Mouse (Mus musculus): Measurements from ENCODE around the gene Hadhb. TPM values are rescaled to one million over a fixed set of nuclear protein-coding genes. Genes with fewer than 3 reads are reported as not detected.

The Hadhb gene
- total RNA-seq (2021), result 10 to 100 TPM; 42.2 to 44.9 TPM

DNA sequence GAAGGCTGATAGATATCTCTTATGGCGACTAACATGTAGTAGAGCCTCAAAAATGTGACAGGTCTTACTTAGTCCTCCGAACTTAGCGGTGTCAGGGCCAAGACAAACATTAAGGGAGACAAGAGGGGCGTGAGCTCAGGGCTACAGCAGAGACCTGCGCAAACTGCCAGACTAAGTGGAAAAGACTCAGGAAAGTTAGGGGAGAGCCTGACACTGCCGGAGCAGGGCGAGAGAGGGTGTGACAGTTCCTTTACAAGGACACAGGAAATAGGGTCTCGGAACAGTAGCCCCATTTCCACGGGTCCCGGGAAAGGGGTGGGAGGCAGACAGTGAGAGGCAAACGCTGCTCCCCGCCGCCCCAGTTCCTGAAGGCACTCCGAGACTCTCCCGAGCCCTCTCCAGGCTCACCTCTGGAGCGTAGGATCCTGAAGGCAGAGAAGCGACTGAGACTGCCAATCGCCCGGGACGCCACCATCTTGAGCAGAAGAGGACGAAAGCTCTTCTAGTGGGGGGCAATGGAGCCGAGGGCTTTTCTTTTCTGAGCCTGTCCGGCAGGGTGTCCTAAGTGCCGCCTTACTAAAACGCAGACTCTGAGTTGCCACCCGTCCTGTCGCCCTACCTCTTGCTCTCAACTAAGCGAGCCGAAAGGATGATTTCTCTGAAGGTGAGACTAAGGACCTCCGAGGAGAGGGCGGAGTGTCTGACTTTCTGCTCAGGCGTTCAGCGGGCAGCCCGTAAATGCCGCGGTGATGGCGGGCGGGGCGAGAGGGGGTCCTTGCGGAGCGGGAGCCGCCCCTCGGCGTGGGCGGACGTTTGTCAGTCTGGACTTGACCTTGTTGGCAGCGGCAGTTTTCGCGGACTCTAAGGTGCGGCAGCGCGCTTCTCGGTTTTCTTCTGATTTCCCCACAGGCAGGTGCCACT lies at the start of gene Hadhb, which contains the start of gene Hadha:
Gene Hadhb, plus strand, starts transcription at position 775 of the 921 bp plus-strand sequence.
Gene Hadha, minus strand, starts transcription at position 689 of the 921 bp plus-strand sequence.
- peak; percentile 92 for DNase-seq
- intact Hi-C loops (cut with DNase I), result no loop called here

DNA sequence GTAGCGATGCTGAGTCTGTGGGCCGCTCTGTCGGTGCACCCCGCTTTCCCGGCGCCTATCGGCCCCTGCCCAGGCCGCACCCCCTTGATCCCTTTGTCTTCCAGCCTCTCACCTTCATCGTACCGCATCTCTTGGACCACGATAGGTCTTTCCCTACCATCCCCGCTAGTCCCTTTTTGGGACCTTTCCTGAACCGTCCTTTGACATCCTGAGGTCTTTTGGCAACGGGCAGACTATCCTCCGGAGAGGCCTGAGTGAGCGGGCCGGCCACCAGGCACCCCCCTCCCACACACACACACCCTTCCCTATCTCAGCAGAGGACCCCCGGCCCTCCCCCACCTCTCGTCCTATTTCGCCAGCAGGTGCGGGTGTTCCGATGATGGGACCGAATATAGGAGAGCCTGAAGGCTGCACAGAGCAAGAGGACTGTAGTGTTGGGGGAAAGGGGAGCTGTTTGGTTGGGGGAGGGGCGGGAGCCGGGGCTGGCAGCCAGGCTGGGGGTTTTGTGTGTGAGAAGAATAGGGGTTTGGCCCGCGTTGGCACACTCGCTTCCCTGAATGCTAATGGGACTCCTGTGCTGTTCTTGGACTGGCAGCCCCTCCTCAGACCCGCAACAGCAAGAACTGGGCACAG lies 49.3 kb upstream of the Hadhb start, which contains the start of gene 3110082J24Rik:
Gene 3110082J24Rik, minus strand, starts transcription at position 419 of the 633 bp plus-strand sequence.
- DNase-seq, result peak; percentile 78
- intact Hi-C loops (cut with DNase I), result loop anchor here (10.0 kb wide), 1 partner anchor 281 kb away; no protein-coding TSS in a partner anchor

DNA sequence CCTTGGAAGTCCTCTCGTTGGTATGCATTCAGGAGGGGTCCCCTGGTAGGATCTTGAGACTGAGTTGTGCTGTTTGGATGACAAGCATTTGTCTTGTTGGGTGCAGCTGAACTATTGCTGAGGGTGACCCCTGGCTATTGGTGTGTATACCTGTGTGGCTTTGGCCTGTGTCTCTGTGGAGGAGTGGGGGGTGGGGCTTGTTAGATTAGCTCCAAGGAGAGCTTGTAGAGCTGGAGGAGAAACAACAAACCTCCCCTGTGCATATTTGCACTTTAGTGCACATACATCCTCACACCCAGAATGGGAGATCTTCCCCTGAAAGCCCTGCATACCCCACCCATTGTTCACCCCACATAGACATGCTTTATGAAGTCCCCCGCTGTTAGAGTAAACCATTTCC lies 48.3 kb upstream of the Hadhb start:
- intact Hi-C loops (cut with DNase I), result loop anchor here (10.0 kb wide), 1 partner anchor 282 kb away; no protein-coding TSS in a partner anchor
- no peak for DNase-seq

DNA sequence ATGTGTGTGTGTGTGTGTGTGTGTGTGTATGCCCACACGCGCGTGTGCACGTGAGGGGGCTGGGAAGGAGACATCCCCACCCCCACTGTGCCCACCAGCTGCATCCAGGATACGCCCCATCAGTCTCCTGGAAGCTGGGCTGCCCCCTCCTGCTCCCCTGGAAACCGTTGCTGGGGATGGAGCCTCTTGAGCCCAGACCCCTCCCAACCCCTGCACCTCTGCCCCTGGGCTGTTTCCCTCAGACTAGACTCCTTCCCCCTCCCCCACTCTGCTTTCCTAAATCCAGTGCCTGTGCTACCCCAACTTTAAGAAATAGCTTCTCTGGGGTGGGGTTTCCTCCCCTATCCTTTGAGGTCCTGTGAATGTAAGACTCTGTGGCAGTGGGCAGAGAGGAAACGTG lies 47.9 kb upstream of the Hadhb start:
- DNase-seq, result peak; percentile 67
- intact Hi-C loops (cut with DNase I), result loop anchor here (10.0 kb wide), 1 partner anchor 282 kb away; no protein-coding TSS in a partner anchor

DNA sequence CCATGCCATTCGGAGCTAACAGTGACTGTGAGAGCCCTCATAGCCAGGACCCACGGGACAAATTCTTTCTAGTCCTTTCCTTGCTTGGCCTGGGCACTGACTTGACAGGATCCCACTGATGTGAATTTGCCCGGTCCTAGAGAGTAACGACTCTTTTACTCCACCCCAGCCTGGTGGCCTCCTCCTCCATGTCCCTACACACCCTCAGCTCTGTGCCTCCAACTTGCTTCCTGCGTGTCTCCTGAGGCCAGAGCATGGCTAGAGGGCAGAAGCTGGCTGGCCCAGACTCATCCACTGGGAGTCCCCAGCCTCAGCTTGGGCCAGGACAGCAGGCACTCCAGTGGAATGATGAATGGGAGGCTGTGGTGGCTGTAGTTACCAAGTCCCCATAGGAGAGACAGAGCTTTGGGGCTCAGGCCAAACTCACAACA lies 47.4 kb upstream of the Hadhb start:
- DNase-seq, result peak; percentile 45
- intact Hi-C loops (cut with DNase I), result loop anchor here (10.0 kb wide), 1 partner anchor 283 kb away; no protein-coding TSS in a partner anchor

DNA sequence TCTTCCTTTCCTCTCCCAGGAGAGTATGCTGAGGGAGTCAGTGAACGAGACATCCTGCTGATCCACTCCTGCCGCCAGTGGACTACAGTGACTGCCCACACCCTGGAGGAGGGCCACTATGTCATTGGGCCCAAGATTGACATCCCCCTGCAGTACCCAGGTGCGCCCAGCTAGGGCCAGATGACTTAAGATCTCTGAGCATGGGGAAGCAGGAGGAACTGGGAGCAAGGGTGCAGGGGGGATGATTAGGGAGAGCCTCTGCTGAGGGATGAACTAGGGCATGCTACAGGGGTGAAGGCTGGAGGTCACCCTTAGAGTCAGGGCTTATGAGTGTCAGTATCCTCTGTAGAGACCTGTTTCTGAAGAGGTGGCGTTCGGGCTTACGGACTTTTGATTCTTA lies 46.8 kb upstream of the Hadhb start:
- intact Hi-C loops (cut with DNase I), result loop anchor here (10.0 kb wide), 1 partner anchor 283 kb away; no protein-coding TSS in a partner anchor
- DNase-seq, result no peak

DNA sequence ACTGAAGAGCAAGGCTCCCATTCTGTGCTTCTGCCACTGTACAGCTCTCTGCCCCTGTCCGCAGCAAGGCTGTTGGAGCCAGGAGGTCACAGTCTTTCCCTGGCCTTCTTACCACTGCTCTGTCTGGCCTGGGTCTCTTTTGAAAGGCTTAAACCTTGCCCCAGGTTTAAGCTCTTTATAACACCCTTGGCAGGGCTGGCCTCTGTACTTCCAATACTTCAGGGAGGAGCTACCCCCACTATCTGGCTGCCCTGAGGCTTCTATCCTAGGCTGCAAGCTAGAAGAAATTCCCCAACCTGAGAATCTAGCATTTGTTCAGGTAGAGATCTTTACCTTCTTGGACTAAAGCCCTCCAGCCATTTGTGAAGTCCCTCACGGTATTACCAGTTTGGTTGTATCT lies 45.1 kb upstream of the Hadhb start:
- intact Hi-C loops (cut with DNase I), result loop anchor here (10.0 kb wide), 1 partner anchor 285 kb away; no protein-coding TSS in a partner anchor
- no peak for DNase-seq

DNA sequence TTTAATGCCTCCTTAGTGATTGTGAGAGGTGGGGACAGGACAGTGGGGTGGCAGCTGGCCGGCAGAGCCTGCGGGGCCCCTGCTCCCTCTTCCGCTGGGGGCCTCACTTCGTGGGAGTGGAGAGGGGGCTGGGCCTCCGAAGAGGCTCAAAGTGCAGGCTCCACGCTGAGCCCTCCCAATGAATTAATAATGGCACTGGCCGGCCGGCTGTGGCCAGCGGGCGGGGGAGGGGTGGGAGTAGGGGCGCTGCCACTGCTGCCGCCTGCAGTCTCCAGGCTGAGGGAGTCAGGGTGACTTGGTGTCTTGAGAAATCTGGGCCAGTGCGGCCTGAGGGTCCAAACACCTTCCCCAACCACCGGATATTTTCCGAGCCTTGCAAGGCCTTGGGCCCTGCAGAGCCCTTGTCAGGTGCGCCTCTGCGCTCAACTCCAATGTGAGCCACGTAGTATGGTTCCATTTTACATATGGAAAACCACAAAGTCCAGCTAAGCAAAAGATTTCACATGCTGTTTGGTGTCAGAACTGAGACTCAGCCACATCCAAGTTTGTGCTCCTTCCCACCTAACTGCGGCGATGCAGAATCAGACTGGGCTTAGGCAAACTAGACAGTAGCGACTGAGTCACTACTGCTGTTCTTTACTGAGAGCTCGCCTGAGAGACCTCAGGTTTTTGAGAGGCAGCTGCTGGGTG lies 44.5 kb upstream of the Hadhb start:
- peak; percentile 48 for DNase-seq
- intact Hi-C loops (cut with DNase I), result no loop called here

DNA sequence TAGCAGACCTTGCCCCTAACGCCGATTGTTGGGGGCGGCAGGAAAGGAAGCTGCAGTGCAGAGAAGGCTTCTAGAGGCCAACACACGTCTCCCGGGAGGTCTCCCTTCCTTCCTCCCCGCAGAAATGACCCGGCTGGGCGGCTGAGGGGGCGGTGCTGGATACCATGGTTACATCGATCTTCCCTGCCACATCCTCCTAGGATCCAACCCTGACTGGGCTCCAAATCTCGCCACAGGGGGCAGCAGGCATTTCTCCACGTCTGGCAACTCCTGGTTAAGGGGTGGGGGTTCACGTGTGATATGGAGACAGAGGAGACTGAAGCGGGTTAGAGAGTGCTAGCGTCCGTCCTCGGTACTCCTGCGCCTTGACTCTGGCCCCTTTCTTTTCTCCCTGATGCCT lies 43.9 kb upstream of the Hadhb start:
- intact Hi-C loops (cut with DNase I), result no loop called here
- peak; percentile 69 for DNase-seq

DNA sequence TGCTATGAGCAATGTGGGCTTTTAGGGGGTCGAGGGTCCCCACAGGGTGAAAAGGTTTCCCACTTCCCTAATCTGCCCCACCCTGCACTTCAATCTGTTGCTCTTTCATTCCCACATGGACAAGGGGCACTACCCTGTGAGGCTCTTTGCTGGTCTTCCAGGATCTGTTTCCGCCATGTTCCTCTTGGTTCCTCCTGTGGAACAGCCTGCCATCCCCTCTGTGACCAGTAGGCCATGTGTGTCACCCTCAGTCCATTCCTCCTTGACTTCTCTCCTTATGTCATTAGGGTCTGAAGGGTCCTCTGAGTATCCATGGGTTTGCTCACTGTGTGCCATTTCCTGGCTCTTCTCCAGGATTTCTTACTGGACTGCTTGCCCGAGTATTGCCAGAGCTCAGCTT lies 43.3 kb upstream of the Hadhb start:
- no peak for DNase-seq
- intact Hi-C loops (cut with DNase I), result no loop called here

DNA sequence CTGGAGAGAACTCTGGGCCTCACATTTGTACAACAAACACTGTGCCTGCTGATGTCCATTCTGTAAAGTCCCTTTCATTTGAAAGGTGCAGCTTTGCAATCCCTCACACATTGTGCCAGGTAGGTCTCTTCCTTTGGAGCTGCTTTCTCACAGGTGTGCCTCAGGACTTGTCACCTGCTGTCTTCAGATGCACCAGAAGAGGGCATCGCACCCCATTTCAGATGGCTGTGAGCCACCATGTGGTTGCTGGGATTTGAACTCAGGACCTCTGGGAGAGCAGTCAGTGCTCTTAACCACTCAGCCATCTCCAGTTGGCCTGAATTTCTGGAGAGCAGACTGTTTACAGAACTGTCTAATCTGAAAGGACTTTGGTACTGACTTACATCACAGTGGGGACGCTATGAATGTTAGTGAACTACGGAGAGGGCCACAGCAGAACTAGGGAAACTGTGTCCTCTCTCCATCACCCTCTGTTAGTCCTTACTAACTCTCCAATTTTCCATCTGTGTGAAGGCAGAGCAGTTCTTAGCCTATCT lies 42.4 kb upstream of the Hadhb start:
- DNase-seq, result no peak
- intact Hi-C loops (cut with DNase I), result no loop called here

DNA sequence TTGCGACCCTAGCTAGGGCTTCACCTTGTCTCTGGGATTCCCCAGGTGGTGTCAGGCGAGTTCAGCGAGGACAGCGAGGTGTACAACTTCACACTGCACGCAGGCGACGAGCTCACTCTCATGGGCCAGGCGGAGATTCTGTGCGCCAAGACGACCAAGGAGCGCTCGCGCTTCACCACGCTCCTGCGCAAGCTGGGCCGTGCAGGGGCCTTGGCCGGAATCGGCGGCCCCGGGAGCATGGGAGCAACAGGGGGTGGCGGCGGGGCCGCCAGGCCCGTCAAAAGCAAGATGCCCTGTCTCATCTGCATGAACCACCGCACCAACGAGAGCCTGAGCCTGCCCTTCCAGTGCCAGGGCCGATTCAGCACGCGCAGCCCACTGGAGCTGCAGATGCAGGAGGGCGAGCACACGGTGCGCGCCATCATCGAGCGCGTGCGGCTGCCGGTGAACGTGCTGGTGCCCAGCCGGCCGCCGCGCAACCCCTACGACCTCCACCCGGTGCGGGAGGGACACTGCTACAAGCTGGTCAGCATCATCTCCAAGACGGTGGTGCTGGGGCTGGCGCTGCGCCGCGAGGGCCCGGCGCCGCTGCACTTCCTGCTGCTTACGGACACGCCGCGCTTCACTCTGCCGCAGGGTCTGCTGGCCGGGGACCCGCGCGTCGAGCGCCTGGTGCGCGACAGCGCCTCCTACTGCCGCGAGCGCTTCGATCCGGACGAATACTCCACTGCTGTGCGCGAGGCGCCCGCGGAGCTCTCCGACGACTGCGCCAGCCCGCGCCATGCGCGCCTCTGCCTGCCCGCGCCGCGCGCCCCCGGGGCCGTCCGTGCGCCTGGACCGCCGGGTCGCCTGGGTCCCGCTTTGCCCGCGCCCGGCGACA lies 40.9 kb upstream of the Hadhb start:
- intact Hi-C loops (cut with DNase I), result no loop called here
- peak; percentile 84 for DNase-seq

DNA sequence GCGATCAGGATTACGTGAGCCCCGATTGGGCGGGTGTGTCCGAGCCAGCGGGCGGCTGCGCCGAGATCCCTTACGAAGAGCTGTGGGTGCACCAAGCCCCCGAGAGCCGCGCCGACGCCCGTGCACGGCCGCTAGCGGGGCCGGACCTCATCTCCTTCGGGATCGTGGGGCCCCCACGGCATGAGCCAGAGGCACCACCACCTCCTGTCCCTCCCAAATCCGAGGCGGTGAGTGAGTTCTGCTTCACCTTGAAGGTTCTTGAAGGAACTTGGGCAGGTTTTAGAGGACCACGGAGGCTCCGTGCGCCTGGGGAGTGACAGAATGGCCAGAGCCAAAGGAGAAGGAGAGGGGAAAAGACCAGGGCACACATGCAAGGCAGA lies 40.3 kb upstream of the Hadhb start:
- no peak for DNase-seq
- intact Hi-C loops (cut with DNase I), result no loop called here

DNA sequence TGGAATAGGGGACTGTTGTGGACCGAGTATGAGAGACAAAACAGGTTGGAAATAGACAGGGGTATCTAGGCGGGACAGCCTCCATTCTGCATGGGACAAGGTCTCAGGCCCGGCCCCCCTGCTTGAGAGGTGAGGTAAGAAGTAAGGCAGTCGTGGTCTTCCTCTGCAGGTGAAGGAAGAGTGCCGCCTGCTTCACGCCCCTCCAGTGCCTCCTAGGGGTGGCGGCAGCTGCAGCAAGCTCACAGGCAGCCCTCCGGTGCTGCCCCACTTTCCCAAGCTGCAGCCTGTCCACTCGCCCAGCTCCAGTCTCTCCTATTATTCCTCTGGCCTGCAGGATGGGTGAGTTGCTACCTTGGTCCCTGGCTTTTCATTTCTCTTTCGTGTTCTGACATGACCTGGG lies 39.3 kb upstream of the Hadhb start:
- no peak for DNase-seq
- intact Hi-C loops (cut with DNase I), result no loop called here

DNA sequence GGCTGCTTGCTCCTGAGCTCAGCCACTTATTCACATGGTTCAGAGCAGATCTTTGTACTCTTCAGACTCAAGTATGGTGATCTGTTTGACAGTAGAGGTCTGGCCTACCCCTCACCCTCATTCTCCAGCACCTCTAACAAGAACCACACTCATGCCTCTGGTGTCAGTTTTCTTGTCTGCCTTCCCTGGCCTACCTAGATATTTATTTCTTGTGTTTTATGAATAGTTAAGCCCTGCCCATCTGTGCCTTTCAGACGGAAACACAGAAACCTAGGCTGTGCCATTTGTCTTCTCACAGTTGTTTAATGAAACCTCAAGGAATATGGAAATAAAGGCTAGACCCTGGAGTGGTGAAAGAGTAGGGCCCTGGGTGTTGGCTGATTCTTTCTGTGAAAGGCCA lies 37.0 kb upstream of the Hadhb start:
- intact Hi-C loops (cut with DNase I), result no loop called here
- no peak for DNase-seq

DNA sequence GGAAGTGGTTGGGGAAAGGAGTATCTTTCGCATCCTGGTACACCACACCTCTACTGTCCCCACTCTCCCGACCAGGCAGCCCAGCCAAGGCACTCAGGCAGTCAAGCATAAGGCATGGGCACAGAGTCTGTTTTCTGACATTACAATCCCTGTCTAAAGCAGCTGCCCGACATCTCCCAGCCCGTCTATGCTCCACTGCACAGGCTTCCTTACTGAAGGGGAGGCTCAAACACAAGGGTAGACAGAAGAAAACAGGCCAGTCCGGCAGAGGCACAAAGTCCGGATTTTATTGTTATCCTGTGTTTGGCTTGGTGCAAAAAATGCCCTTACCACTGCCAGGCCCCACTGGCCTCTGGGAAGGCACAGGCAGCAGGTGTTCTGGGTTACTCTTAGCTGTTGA lies 35.9 kb upstream of the Hadhb start:
- DNase-seq, result no peak
- intact Hi-C loops (cut with DNase I), result no loop called here

DNA sequence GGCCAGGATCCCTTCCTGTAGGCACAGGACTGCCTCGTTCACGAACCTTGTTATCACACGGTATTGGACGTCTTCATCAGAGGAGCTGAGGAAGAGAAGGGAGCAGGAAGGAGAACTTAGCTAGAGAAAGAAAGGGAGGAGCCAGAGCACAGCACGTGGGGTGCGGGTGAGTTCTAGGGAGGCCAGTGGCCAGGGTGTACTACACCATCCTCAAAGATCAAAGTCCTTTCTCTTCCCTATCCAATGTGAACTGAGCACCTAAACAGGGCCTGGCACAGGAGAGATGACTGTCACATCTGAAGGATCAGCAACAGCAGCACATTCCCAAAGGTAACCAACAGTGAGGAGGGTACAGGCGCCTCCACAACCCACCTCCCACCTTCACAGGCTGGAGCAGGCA lies 34.9 kb upstream of the Hadhb start:
- DNase-seq, result no peak
- intact Hi-C loops (cut with DNase I), result no loop called here

DNA sequence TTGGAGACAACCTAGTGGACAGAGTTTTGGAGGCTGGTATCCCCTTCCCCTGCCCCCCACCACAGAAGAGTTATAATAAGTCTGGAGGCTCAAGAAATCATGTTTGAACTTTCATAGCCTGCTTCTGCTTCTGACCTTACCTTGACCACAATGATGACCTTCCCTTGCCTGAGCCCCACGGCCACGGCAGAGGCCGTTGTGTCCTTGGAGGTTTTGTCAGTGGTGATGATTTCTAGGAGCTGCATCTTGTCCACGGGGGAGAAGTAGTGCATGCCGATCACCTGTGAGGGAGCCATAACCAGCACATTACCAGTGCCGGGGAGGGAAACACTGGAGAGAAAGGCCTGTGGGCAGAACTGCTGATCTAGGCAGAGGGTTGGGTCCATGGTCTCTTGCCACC lies 32.6 kb upstream of the Hadhb start:
- intact Hi-C loops (cut with DNase I), result no loop called here
- DNase-seq, result no peak

DNA sequence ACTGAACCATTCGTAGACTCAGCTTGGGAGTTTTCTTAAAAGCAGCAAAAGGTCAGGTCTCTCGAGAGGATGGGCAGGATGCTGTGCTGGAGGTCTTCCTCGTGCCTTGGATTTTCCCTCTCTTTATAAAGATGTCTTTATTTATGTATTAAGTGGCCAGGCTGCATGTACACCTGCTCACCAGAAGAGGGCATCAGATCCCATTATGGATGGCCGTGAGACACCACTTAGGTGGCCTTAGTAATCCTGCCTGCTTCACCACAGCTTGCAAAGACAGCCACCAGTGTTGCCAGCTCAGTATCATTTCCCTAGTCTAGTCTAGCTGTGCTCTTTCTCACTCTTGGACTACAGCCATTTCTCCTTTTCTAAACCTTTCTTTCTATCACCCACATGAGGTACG lies 29.5 kb upstream of the Hadhb start:
- intact Hi-C loops (cut with DNase I), result no loop called here
- no peak for DNase-seq

DNA sequence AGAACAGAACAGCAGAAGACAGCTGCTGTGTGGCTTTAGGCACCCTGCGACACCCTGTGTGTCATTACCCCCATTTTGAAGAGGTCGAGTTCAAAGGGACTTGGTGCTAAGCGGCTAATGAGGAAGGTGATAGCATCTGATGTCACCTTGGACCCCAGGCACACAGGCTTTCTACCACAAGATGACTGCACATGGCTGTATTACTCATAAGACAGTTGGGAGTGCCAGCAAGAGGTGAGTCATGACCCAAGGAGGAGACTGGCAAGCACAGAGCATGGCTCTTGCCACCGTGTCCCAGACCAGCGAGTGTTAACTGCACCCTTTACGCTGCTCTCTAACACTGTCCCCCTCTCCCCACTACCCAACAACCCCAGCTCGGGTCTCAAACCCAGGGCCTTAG lies 28.3 kb upstream of the Hadhb start:
- DNase-seq, result no peak
- intact Hi-C loops (cut with DNase I), result no loop called here
